Mouse (Mus musculus): ENCODE results near the gene Mycn. TPM values are rescaled to one million over a fixed set of nuclear protein-coding genes. Genes with fewer than 3 reads are reported as not detected.

The Mycn gene
- 60.7 and 66.4 TPM in 2 replicates for polyA plus RNA-seq (2015; fragmentation: Nextera tagmentation; extraction: Ambion mirVana)

- Histone ChIP-seq H3K4me2 (ENCODE audit: low read depth, low read length) (peak within 1 kb of the TSS; percentile 86), H3K27me3 (replicated peaks; ENCODE audit: control insufficient read depth, insufficient read depth, low read length) (no peaks in the 10 kb centered on the region), H3K4me3 (ENCODE audit: low read length) (peak within 1 kb of the TSS; percentile 92), H3K9ac (ENCODE audit: low read depth, low read length) (peak within 1 kb of the TSS; percentile 91), H3K4me1 (ENCODE audit: control insufficient read depth, insufficient read depth, low read length) (peaks cover 9% of the 10 kb centered on the region), H3K9me3 (ENCODE audit: control insufficient read depth, low read length) (no peaks in the 10 kb centered on the region), H3K36me3 (ENCODE audit: control insufficient read depth, insufficient read depth, low read length) (peaks cover 8% of the 10 kb centered on the region), H3K27ac (ENCODE audit: low read length) (peak within 1 kb of the TSS; percentile 89)
- 0% methylated on average over 38 of the region's 38 CpGs for WGBS
- ATAC-seq: peak; percentile 76
Measured at GRCm38 (mm10) chr12:12941661-12942363, at the start of gene Mycn. Mycn (minus strand) TSS chr12:12941914.

GRCm38 (mm10) chr12:12987376-12987775, 45.7 kb upstream of the Mycn start:
- H3K9me3 ChIP-seq (ENCODE audit: control insufficient read depth, low read length): no peaks in the 10 kb centered on the region
- WGBS: 90% methylated on average over 8 of the region's 8 CpGs
- H3K36me3 ChIP-seq (ENCODE audit: control insufficient read depth, insufficient read depth, low read length): no peaks in the 10 kb centered on the region
- ATAC-seq: no peak
- no peak overlapping the region for H3K4me3 ChIP-seq (ENCODE audit: low read length)
- no peak overlapping the region for H3K27ac ChIP-seq (ENCODE audit: low read length)
- no peaks in the 10 kb centered on the region for H3K4me1 ChIP-seq (ENCODE audit: control insufficient read depth, insufficient read depth, low read length)
- no peak overlapping the region for H3K4me2 ChIP-seq (ENCODE audit: low read depth, low read length)
- H3K27me3 ChIP-seq (replicated peaks; ENCODE audit: control insufficient read depth, insufficient read depth, low read length): no peaks in the 10 kb centered on the region
- no peak overlapping the region for H3K9ac ChIP-seq (ENCODE audit: low read depth, low read length)

- no peaks in the 10 kb centered on the region for H3K36me3 ChIP-seq (ENCODE audit: control insufficient read depth, insufficient read depth, low read length)
- no peak overlapping the region for H3K27ac ChIP-seq (ENCODE audit: low read length)
- no peaks in the 10 kb centered on the region for H3K9me3 ChIP-seq (ENCODE audit: control insufficient read depth, low read length)
- no peak overlapping the region for H3K4me2 ChIP-seq (ENCODE audit: low read depth, low read length)
- no peak overlapping the region for H3K4me3 ChIP-seq (ENCODE audit: low read length)
- no peaks in the 10 kb centered on the region for H3K4me1 ChIP-seq (ENCODE audit: control insufficient read depth, insufficient read depth, low read length)
- H3K27me3 ChIP-seq (replicated peaks; ENCODE audit: control insufficient read depth, insufficient read depth, low read length): no peaks in the 10 kb centered on the region
- ATAC-seq: no peak
- WGBS: 75% methylated on average over 20 of the region's 20 CpGs
- H3K9ac ChIP-seq (ENCODE audit: low read depth, low read length): no peak overlapping the region
Measured at GRCm38 (mm10) chr12:12986612-12987206, 45.0 kb upstream of the Mycn start.

GRCm38 (mm10) chr12:12983032-12983431, 41.3 kb upstream of the Mycn start:
- Histone ChIP-seq H3K9me3 (ENCODE audit: control insufficient read depth, low read length) (no peaks in the 10 kb centered on the region), H3K4me2 (ENCODE audit: low read depth, low read length) (no peak overlapping the region), H3K4me1 (ENCODE audit: control insufficient read depth, insufficient read depth, low read length) (no peaks in the 10 kb centered on the region), H3K36me3 (ENCODE audit: control insufficient read depth, insufficient read depth, low read length) (no peaks in the 10 kb centered on the region), H3K27ac (ENCODE audit: low read length) (no peak overlapping the region), H3K4me3 (ENCODE audit: low read length) (no peak overlapping the region), H3K9ac (ENCODE audit: low read depth, low read length) (no peak overlapping the region), H3K27me3 (replicated peaks; ENCODE audit: control insufficient read depth, insufficient read depth, low read length) (no peaks in the 10 kb centered on the region)
- no peak for ATAC-seq
- WGBS: 77% methylated on average over 1 of the region's 1 CpGs

GRCm38 (mm10) chr12:12975397-12975796, 33.7 kb upstream of the Mycn start:
- H3K4me2 ChIP-seq (ENCODE audit: low read depth, low read length): no peak overlapping the region
- no peak; the same call in 1 of the 2 replicates for ATAC-seq
- no peak overlapping the region for H3K4me3 ChIP-seq (ENCODE audit: low read length)
- H3K9ac ChIP-seq (ENCODE audit: low read depth, low read length): no peak overlapping the region
- no peaks in the 10 kb centered on the region for H3K9me3 ChIP-seq (ENCODE audit: control insufficient read depth, low read length)
- H3K27me3 ChIP-seq (replicated peaks; ENCODE audit: control insufficient read depth, insufficient read depth, low read length): no peaks in the 10 kb centered on the region
- peaks cover 6% of the 10 kb centered on the region; the same call in 1 of the 2 replicates for H3K4me1 ChIP-seq (ENCODE audit: control insufficient read depth, insufficient read depth, low read length)
- no peak overlapping the region for H3K27ac ChIP-seq (ENCODE audit: low read length)
- 48% methylated on average over 1 of the region's 1 CpGs for WGBS
- no peaks in the 10 kb centered on the region for H3K36me3 ChIP-seq (ENCODE audit: control insufficient read depth, insufficient read depth, low read length)

GRCm38 (mm10) chr12:12972756-12973435, 31.2 kb upstream of the Mycn start:
- Histone ChIP-seq H3K27ac (ENCODE audit: low read length) (peak overlapping the region; percentile 21; the same call in 1 of the 2 replicates), H3K4me2 (ENCODE audit: low read depth, low read length) (no peak overlapping the region), H3K4me3 (ENCODE audit: low read length) (no peak overlapping the region), H3K36me3 (ENCODE audit: control insufficient read depth, insufficient read depth, low read length) (no peaks in the 10 kb centered on the region), H3K9ac (ENCODE audit: low read depth, low read length) (no peak overlapping the region), H3K4me1 (ENCODE audit: control insufficient read depth, insufficient read depth, low read length) (peaks cover 6% of the 10 kb centered on the region; the same call in 1 of the 2 replicates), H3K9me3 (ENCODE audit: control insufficient read depth, low read length) (no peaks in the 10 kb centered on the region), H3K27me3 (replicated peaks; ENCODE audit: control insufficient read depth, insufficient read depth, low read length) (no peaks in the 10 kb centered on the region)
- 0 out of 2 replicates have a peak, but pooled peaks have one; percentile 46 for ATAC-seq
- WGBS: 35% methylated on average over 8 of the region's 8 CpGs

- Histone ChIP-seq H3K27me3 (replicated peaks; ENCODE audit: control insufficient read depth, insufficient read depth, low read length) (no peaks in the 10 kb centered on the region), H3K9ac (ENCODE audit: low read depth, low read length) (no peak overlapping the region), H3K4me1 (ENCODE audit: control insufficient read depth, insufficient read depth, low read length) (0 out of 2 replicates have a peak, but pooled peaks cover 3% of the 10 kb centered on the region), H3K4me2 (ENCODE audit: low read depth, low read length) (no peak overlapping the region), H3K27ac (ENCODE audit: low read length) (no peak overlapping the region), H3K36me3 (ENCODE audit: control insufficient read depth, insufficient read depth, low read length) (no peaks in the 10 kb centered on the region), H3K4me3 (ENCODE audit: low read length) (no peak overlapping the region), H3K9me3 (ENCODE audit: control insufficient read depth, low read length) (no peaks in the 10 kb centered on the region)
- no peak for ATAC-seq
- WGBS: 63% methylated on average over 2 of the region's 2 CpGs
Measured at GRCm38 (mm10) chr12:12967946-12968345, 26.2 kb upstream of the Mycn start.

GRCm38 (mm10) chr12:12964856-12965255, 23.1 kb upstream of the Mycn start:
- Histone ChIP-seq H3K36me3 (ENCODE audit: control insufficient read depth, insufficient read depth, low read length) (no peaks in the 10 kb centered on the region), H3K9ac (ENCODE audit: low read depth, low read length) (no peak overlapping the region), H3K4me2 (ENCODE audit: low read depth, low read length) (no peak overlapping the region), H3K4me1 (ENCODE audit: control insufficient read depth, insufficient read depth, low read length) (no peaks in the 10 kb centered on the region), H3K4me3 (ENCODE audit: low read length) (no peak overlapping the region), H3K9me3 (ENCODE audit: control insufficient read depth, low read length) (no peaks in the 10 kb centered on the region), H3K27me3 (replicated peaks; ENCODE audit: control insufficient read depth, insufficient read depth, low read length) (no peaks in the 10 kb centered on the region), H3K27ac (ENCODE audit: low read length) (no peak overlapping the region)
- 81% methylated on average over 3 of the region's 3 CpGs for WGBS
- no peak for ATAC-seq

GRCm38 (mm10) chr12:12947606-12948005, 5.9 kb upstream of the Mycn start:
- ATAC-seq: no peak
- H3K27me3 ChIP-seq (replicated peaks; ENCODE audit: control insufficient read depth, insufficient read depth, low read length): no peaks in the 10 kb centered on the region
- H3K9ac ChIP-seq (ENCODE audit: low read depth, low read length): no peak overlapping the region
- H3K4me2 ChIP-seq (ENCODE audit: low read depth, low read length): no peak overlapping the region
- WGBS: 64% methylated on average over 4 of the region's 4 CpGs
- H3K4me3 ChIP-seq (ENCODE audit: low read length): no peak overlapping the region
- no peak overlapping the region for H3K27ac ChIP-seq (ENCODE audit: low read length)
- H3K9me3 ChIP-seq (ENCODE audit: control insufficient read depth, low read length): no peaks in the 10 kb centered on the region
- H3K4me1 ChIP-seq (ENCODE audit: control insufficient read depth, insufficient read depth, low read length): no peaks in the 10 kb centered on the region; the same call in 1 of the 2 replicates
- no peaks in the 10 kb centered on the region for H3K36me3 ChIP-seq (ENCODE audit: control insufficient read depth, insufficient read depth, low read length)
